Mouse (Mus musculus): Measurements from ENCODE around the gene Tbcc.

GRCm38 (mm10) chr17:46883107-46883506 lies 7.4 kb upstream of the Tbcc start:
- TF ChIP-seq POLR2A (IDR thresholded peaks at IDR 0.05; ENCODE audit: low read depth, low read length), result no peak
- no peak for TF ChIP-seq CTCF (IDR thresholded peaks at IDR 0.05; ENCODE audit: extremely low read depth, insufficient read depth, insufficient read length, insufficient replicate concordance)
